Mouse (Mus musculus) small intestine, adult 2 months (tissue): ENCODE data around the gene Cltc. TPM values are rescaled to one million over a fixed set of nuclear protein-coding genes. Genes with fewer than 3 reads are reported as not detected.
"Not testable (repeated sequence)": the region's sequence is repeated elsewhere in the genome, so short reads cannot be mapped to it uniquely, and the experiment has no call there.

ENCODE experiments used
- H3K27ac ChIP-seq: fragments of 200-500 bp; 2 replicates; pipeline ENCODE4 v1.5.1; 2012; ENCODE audit warnings: low read depth, low read length, control low read depth, inconsistent platforms; ENCODE audit not compliant: insufficient read depth
- H3K27me3 ChIP-seq: fragments of 200-500 bp; 2 replicates; pipeline ENCODE4 v1.6.1; 2012; ENCODE audit warnings: mild to moderate bottlenecking, moderate library complexity, low read length, inconsistent platforms; ENCODE audit not compliant: control insufficient read depth, insufficient read depth
- H3K36me3 ChIP-seq: fragments of 200-500 bp; 2 replicates; pipeline ENCODE4 v1.6.1; 2012; ENCODE audit warnings: mild to moderate bottlenecking, low read length, control low read depth, inconsistent platforms; ENCODE audit not compliant: control insufficient read depth, insufficient read depth
- H3K4me1 ChIP-seq: fragments of 200-500 bp; 2 replicates; pipeline ENCODE4 v1.6.1; 2012; ENCODE audit warnings: low read length, inconsistent platforms, mixed read lengths; ENCODE audit not compliant: control insufficient read depth, insufficient read depth, insufficient read length
- H3K4me3 ChIP-seq: fragments of 200-500 bp; 2 replicates; pipeline ENCODE4 v1.5.1; 2012; ENCODE audit warnings: low read depth, mild to moderate bottlenecking, control low read depth, inconsistent platforms, low read length, moderate library complexity
- CTCF ChIP-seq: fragments of 200-500 bp; IDR thresholded peaks from 2 replicates; pipeline ENCODE4 v1.5.1; 2012; ENCODE audit warnings: low read depth, mild to moderate bottlenecking, control low read depth, inconsistent platforms, low read length, moderate library complexity, mixed read lengths; ENCODE audit not compliant: insufficient replicate concordance, insufficient read length; ENCODE audit errors: extremely low read depth
- POLR2A ChIP-seq: fragments of 200-500 bp; IDR thresholded peaks from 2 replicates; pipeline ENCODE4 v1.6.1; 2012; ENCODE audit warnings: low read depth, mild to moderate bottlenecking, control low read depth, inconsistent platforms, low read length, moderate library complexity
- WGBS: fragments of 180-500 bp; shearing (Covaris S2); methylation state at CpG from one replicate; pipeline ENCODE4 v1.1.7; 2018; 5-methylcytosine and 5-hydroxymethylcytosine counted together
- polyA plus RNA-seq: library from polyadenylated mRNA; depleted of rRNA; stranded (reverse); fragments of >200 nt; gene quantifications from 2 replicates; pipeline ENCODE4 v1.2.3, GENCODE M21; 2012; rRNA removed

Gene Cltc
- 27.0 and 74.8 TPM in 2 replicates for polyA plus RNA-seq

DNA sequence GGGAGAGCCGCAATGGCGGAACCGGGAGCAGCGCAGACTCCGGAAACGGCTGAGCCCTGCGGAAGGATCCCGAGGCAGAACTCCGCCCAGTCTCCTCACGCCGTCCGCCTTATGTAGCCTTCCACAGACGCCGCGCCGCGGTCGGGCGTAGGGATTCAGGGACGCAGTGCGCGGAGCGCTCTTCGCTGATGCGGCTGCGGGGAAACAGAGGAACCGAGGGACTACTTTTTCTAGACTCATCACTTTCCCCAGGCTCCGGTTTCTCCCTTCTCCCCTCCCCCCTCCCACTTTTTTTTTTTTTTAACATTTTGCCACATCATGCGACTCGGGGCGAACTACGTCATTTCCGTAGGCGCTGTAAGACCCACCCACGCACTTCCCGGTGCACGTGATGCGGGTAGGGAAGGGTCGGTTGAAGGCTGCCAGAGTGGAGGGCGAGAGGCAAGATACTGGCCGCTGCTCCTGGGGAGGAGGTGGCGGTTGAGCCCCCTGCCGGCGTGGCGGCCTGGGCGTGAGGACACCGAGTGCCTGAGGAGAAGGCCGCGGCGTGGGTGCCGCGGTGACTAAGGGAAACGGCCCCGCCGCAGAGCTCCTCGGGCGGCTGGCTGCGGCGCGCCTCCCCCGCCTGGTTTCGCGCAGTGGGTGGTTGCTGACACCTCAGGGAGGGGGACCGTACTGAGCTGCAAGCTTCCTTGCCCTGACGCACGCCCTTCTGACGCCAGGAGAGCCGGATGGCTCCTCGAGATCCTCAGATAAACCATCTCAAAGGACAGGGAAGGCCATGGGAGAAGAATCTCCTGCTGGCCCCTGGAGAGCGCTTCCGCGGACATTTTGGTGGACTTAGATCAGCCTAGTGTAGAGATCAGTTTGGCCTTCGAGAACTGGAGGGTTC lies at the start of gene Cltc:
Cltc (minus strand) TSS at position 86 of the 892 bp plus-strand sequence.
- no peaks in the 10 kb centered on the region for H3K27me3 ChIP-seq

DNA sequence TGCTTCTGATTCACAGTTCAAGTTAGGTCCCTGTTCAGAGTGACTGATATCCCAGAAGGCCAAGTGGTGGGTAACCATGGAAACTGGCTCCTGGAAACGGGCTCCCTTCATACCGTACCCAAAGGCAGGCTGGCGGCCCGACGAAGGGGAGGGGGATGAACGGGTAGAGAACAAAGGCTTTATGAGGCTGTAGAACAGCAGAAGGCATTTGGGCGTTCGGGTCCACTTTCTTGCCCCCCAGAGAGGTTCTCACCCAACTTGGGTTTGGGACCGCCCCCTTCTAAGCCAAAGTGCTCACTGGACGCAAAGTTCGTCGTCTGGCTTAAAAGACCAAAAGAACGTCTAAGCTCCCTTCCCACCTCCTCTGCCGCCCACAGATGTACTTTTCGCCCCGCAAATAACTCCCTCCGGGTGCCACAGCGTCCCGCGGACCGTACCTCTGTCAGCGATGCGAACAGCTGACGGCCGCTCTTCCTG lies 49.7 kb upstream of the Cltc start:
- H3K4me3 ChIP-seq, result peak overlapping the region; percentile 88
- 1% methylated on average over 25 of the region's 25 CpGs for WGBS
- TF ChIP-seq POLR2A (no peak), CTCF (no peak)
- peaks cover 12% of the 10 kb centered on the region for H3K36me3 ChIP-seq
- H3K4me1 ChIP-seq, result 0 out of 2 replicates have a peak, but pooled peaks cover 2% of the 10 kb centered on the region
- no peaks in the 10 kb centered on the region for H3K27me3 ChIP-seq
- H3K27ac ChIP-seq, result peak overlapping the region; percentile 47

More for the DNA sequence above, at the start of gene Cltc:
- H3K27ac ChIP-seq, result peak within 1 kb of the TSS; percentile 96
- 1% methylated on average over 73 of the region's 73 CpGs for WGBS
- H3K36me3 ChIP-seq, result peaks cover 4% of the 10 kb centered on the region; the same call in 1 of the 2 replicates
- peaks cover 6% of the 10 kb centered on the region; the same call in 1 of the 2 replicates for H3K4me1 ChIP-seq
- peak within 1 kb of the TSS; percentile 79 for H3K4me3 ChIP-seq
- TF ChIP-seq POLR2A, result peak; percentile 96
- no peak for TF ChIP-seq CTCF

- peaks cover 24% of the 10 kb centered on the region for H3K36me3 ChIP-seq
- H3K27ac ChIP-seq, result no peak overlapping the region
These were observed 36.8 kb upstream of the Cltc start for GRCm38 (mm10) chr11:86794161-86794560.

GRCm38 (mm10) chr11:86787436-86787835 lies 30.1 kb upstream of the Cltc start:
- not testable (repeated sequence) for H3K27me3 ChIP-seq, H3K4me3 ChIP-seq, H3K4me1 ChIP-seq, H3K27ac ChIP-seq
- 93% methylated on average over 5 of the region's 5 CpGs for WGBS
- H3K36me3 ChIP-seq, result peaks cover 31% of the 10 kb centered on the region

More at GRCm38 (mm10) chr11:86794161-86794560, 36.8 kb upstream of the Cltc start:
- Histone ChIP-seq H3K4me3 (no peak overlapping the region), H3K27me3 (no peaks in the 10 kb centered on the region), H3K4me1 (no peaks in the 10 kb centered on the region)
- TF ChIP-seq POLR2A (no peak), CTCF (no peak)
- 73% methylated on average over 1 of the region's 1 CpGs for whole genome bisulfite sequencing

DNA sequence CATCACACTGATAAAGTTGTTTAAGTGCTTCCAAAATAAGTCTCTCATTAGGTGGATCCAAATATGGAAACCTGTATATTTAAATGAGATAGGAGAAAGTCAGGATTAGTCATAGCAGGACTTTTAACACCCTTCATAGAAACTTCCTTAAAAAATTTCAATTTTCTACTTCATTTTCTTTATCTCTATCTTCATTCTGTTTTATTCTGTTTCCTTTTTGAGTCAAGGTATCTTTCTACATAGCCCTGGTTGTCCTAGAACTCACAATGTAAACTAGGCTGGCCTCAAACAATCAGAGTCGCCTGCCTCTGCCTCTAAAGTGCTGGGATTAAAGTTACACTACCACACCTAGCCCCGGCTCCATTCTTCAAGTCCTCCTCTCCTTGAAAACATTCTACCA lies 28.4 kb upstream of the Cltc start:
- Histone ChIP-seq H3K36me3 (peaks cover 34% of the 10 kb centered on the region), H3K4me3 (no peak overlapping the region), H3K27ac (no peak overlapping the region), H3K4me1 (peaks cover 5% of the 10 kb centered on the region; the same call in 1 of the 2 replicates), H3K27me3 (no peaks in the 10 kb centered on the region)
- 91% methylated on average over 2 of the region's 2 CpGs for WGBS
- no peak for TF ChIP-seq POLR2A
- no peak for TF ChIP-seq CTCF

- H3K27me3 ChIP-seq, result no peaks in the 10 kb centered on the region
- TF ChIP-seq CTCF (no peak), POLR2A (no peak)
- H3K4me1 ChIP-seq, result no peaks in the 10 kb centered on the region
- H3K36me3 ChIP-seq, result peaks cover 15% of the 10 kb centered on the region
- H3K4me3 ChIP-seq, result no peak overlapping the region
- no peak overlapping the region for H3K27ac ChIP-seq
- 90% methylated on average over 4 of the region's 4 CpGs for WGBS
These were observed 12.5 kb upstream of the Cltc start for GRCm38 (mm10) chr11:86769884-86770283.

DNA sequence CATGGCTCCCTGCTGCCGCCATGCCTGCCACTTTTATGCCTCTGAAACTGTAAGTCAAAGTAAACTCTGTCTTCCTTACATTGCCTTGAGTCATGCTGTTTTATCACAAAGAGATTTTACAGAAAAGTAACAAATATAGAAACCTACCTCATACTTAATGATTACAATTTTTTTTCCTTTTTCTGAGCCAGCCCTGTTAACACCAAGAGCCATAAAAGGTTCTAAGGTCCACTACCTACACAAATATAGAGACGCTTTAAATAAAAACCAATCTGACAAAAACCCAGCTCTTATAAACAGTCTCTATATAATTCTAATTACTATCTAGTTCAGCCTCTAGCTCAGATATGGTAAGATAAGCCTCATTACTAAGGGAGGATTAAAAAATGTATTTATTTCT lies 7.1 kb upstream of the Cltc start:
- Histone ChIP-seq H3K27me3 (no peaks in the 10 kb centered on the region), H3K4me3 (no peak overlapping the region), H3K4me1 (no peaks in the 10 kb centered on the region; the same call in 1 of the 2 replicates), H3K36me3 (no peaks in the 10 kb centered on the region), H3K27ac (no peak overlapping the region)
- 73% methylated on average over 2 of the region's 2 CpGs for WGBS
- no peak for TF ChIP-seq POLR2A
- TF ChIP-seq CTCF, result no peak

GRCm38 (mm10) chr11:86763127-86763526 lies 5.8 kb upstream of the Cltc start:
- H3K4me3 ChIP-seq, H3K36me3 ChIP-seq, H3K27me3 ChIP-seq, H3K27ac ChIP-seq, H3K4me1 ChIP-seq: not testable (repeated sequence)
- WGBS, result 94% methylated on average over 11 of the region's 11 CpGs
